Mouse (Mus musculus): ENCODE data around the gene Lysmd1.
"Not testable (repeated sequence)": the region's sequence is repeated elsewhere in the genome, so short reads cannot be mapped to it uniquely, and the experiment has no call there.

Gene Lysmd1

DNA sequence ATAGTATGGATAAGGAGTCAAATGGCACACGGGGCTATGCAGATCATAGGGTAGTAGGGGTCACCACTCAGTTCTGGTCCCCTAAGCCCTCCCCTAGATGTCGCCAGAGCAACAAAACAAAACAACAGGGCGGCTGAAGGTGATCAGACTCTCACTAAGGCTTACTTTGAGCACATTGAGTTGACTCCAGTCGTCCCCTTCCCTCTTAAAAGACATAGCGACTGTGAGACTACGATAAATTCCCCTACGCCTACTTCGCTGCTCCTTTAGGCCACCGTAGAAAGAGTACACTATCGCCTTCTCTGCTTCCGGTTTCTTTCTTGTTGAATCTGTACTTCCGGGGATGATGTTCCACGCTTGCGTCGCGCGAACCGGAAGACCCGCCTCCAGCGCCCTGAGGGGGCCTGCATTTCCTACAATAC lies at the start of gene Lysmd1, which contains the start of gene Scnm1:
TSS of gene Lysmd1 (plus strand) at position 409 of the 422 bp plus-strand sequence.
TSS of gene Scnm1 (minus strand) at position 332 of the 422 bp plus-strand sequence.
- peak; percentile 96 for DNase-seq

- no peak for DNase-seq
Measured at GRCm38 (mm10) chr3:95088071-95088470, 45.8 kb upstream of the Lysmd1 start.

DNA sequence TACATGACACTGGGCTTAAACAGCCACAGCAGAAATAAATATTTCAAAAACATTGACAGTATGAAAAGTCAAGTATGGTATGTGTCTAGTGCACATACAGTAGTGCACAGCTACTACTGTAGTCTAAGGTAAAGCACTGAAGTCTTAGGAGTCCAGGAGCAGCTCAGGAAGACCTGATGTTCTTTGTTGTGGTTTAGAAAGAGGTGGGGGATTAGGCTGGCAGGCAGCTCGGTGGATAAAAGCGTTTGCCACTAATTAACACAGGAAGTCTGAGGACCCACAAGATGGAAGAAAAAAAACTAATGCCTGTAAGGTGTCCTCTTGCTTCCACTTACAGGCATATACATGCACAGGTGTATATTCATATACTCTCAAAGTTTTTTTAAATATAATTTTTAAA lies 33.0 kb upstream of the Lysmd1 start:
- no peak for DNase-seq

DNA sequence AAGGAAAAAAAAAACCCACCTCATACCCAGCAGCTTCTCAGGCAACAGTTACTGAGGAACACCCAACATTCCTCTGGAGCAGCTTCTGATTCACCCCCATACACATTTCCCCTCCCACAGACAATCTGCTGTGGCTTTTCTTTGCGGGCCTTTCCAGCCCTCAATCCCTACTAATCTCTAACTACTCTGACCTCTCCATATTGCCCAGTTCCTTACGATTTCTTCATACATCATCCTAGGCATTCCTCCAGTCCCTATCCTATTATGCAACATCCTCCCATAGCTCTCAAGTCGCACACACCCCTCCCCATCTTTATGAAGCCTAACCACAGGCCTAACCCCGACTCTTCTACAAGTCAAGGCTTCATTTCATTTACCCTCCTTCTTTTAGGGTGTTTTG lies 28.8 kb upstream of the Lysmd1 start:
- DNase-seq = no peak

GRCm38 (mm10) chr3:95105586-95106337 lies 28.1 kb upstream of the Lysmd1 start:
- no peak for DNase-seq

GRCm38 (mm10) chr3:95106338-95107117 lies 27.4 kb upstream of the Lysmd1 start, which contains the start of gene Pip5k1a:
Gene Pip5k1a (minus strand): TSS chr3:95106930.
- peak; percentile 98 for DNase-seq

DNA sequence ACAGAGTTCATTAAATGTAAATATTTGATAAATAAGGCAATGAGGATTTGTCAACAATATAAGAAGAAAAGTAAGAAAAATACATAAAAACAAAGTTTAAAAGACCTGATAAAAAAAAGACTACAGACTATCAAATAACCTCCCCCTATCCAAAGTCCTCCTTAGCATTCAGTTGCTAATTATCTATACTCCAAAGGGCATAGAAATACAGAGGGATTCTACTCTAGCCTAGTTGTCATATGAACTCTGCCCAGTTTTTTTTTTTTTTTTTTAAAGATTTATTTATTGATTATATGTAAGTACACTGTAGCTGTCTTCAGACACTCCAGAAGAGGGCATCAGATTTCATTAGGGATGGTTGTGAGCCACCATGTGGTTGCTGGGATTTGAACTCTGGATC lies 26.6 kb upstream of the Lysmd1 start:
- DNase-seq = not testable (repeated sequence)

DNA sequence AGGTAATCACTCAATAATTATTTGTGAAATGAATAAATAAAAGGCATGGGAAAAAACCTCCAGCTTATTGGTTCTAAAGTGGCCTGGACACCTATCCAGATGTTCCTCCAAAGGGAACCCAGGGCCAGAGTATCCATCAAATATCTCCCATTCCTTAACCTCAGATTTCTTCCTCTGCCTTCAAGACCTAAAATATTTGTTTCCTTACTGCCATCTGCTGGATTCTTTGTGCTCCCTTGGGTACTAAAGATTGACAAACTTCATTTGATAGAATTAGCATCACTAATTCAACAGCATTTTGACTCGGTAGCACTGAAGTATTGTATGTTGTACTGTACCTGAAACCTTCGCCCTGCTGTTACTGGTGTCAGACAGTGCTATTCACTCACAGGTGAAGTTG lies 26.0 kb upstream of the Lysmd1 start:
- DNase-seq = no peak

GRCm38 (mm10) chr3:95110911-95111726 lies 22.8 kb upstream of the Lysmd1 start, which contains the start of gene Vps72:
Gene Vps72 (plus strand): TSS chr3:95111022.
- peak; percentile 83 for DNase-seq

DNA sequence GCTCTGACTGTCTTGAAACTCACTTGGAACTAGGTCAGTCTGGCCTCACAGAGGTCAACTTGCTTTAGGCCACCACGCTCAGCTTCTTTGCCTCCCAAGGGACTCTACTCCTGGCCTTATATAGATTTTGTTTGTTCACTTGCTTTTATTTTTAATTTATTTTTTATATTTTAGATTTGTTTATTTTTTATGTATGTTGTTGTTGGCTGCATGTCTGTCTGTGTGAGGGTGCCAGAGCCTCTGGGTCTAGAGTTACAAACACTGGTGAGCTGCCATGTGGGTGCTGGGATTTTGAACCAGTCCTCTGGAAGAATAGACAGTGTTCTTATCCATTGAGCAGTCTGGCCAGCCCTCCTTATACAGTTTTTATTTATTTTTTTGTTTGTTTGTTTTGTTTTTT lies 21.1 kb upstream of the Lysmd1 start:
- no peak for DNase-seq

DNA sequence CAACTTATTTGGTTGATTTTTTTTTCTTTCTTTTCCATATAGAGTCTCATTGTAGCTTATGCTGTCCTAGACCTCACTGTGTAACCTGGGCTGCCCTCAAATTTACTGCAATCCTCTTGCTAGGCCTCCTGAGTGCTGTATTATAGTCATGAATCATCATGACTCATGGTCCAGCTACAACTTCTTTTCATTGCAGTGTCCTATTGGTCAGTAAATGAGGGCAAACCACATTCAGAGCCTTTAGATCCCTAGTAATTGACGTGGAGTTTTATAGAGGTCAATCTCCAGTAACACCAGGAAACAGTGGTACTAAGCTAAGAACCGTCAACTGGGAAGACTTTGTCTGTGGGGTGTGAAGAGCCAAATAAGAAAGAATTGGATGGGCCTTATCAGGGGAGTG lies 16.1 kb upstream of the Lysmd1 start:
- no peak for DNase-seq

DNA sequence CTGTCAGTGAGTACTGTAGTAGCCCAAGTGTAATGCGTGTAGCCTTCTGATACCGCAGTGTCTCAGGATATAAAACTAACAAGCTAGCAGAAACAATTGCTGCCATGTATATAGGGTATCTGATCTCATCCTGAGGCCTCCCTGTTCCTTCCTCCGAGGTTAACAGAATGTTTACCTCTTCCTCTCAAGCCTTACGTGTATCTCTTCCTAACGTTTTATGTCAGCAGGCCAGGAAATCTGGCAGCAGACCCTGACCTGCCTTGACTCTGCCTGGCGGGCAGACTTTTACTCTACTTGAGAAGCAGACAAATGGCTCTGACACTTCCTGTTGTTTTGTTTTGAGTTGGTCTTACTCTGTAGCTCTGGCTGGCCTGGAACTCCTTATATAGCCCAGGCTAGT lies 12.3 kb upstream of the Lysmd1 start:
- no peak for DNase-seq

GRCm38 (mm10) chr3:95124246-95124645 lies 9.6 kb upstream of the Lysmd1 start, which contains the start of gene Tmod4:
Gene Tmod4 (plus strand): TSS chr3:95124476.
- no peak for DNase-seq

DNA sequence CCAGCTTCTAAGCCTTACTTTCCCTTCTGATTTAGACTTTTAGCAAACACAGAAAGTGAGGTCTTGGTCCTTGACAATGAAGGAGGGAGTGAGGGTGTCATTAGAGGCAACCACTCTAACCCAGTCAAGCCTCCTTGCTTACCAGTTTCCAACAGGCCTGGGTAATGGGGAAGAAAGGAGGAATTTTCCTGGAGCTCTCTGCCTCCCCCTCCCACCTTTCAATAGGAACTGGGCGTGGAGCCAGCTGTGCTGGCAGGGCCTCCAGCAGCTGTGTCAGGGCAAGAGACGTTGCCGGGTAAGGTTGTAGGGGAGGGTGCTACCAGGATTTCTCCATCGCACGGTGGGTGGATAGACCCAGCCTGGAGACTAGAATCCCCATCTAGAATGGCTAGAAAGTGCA lies 8.9 kb upstream of the Lysmd1 start:
- no peak for DNase-seq

DNA sequence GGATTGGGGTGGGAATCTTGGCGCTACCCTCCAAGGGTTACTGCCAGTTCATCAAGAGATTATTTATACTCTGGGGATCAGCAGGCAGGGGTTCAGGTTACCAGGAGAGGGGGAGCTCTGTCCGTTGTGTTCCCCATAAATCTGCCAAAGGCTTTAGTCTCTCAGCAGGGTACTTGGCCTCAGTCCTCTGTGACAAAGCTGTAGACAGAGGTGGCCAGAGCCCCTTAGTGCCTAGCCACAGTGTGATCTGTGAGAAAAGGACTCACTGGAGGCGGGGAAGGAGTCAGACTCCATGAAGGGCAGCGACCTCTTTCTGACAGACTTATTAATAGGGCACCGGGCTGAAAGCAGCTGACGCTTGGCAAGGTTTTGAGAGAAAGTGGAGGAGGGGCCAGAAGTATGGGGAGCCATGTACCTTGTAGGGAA lies 4.6 kb upstream of the Lysmd1 start:
- peak; percentile 78 for DNase-seq

DNA sequence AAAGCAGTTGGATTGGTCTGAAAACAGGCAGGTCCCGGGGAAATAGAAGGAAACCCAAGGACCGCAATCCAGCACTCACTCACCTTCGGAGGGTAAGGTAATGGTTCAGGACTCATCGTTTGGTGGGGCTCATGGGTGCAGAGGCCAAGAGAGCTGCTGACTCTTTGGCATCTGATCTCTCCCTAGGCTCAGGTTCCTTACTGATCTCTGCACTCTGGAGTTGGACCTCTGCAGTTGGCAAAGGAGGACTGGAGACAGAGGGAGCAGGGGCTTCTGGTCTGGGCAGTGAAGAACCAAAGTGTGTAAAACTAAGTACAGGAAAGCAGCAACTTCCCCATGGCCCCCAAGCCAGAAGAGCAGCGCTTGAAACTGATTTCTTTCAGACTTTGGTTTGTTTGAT lies 3.8 kb upstream of the Lysmd1 start:
- no peak for DNase-seq

GRCm38 (mm10) chr3:95132389-95132788 lies 1.5 kb upstream of the Lysmd1 start:
- DNase-seq = not testable (repeated sequence)

DNA sequence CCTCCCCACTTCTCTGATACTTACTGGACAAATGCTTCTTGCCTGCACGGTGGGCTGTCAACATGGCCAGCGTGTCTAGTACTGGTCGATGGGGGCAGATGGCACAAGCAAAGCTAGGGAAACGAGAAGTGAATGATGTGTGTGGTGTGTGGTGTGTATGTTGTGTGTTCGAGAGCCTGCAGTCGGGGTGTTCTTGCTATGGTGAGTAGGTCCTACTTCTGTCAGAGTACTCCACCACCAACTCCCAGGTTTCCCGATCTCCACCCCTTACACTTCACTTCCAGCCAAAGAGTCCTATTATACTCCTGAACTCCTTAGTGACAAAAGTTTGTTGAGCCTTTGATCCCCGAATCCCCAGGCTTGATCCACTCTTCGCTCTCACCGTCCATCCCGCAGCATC lies 712 bp upstream of the Lysmd1 start:
- no peak for DNase-seq

- not testable (repeated sequence) for DNase-seq
Measured at GRCm38 (mm10) chr3:95134133-95134532, 245 bp downstream of the Lysmd1 start.

GRCm38 (mm10) chr3:95135023-95135422 lies 1.1 kb downstream of the Lysmd1 start:
- peak; percentile 70 for DNase-seq

- no peak for DNase-seq
Measured at GRCm38 (mm10) chr3:95135433-95136052, 1.7 kb downstream of the Lysmd1 start.

- DNase-seq = no peak
Measured at GRCm38 (mm10) chr3:95136336-95136735, 2.4 kb downstream of the Lysmd1 start.

Data from cerebellum, adult 11-12 months (tissue).